Mouse (Mus musculus) midbrain, postnatal 0 days (tissue): ENCODE results near the gene Glra2. TPM values are rescaled to one million over a fixed set of nuclear protein-coding genes. Genes with fewer than 3 reads are reported as not detected.

Experiments
- ATAC-seq: fragments of 200-750 bp; cut with Nextera tagmentation; 2 replicates; pipeline ENCODE4 v1.8.0; 2017; ENCODE audit warnings: moderate number of reproducible peaks, mild to moderate bottlenecking, moderate TSS enrichment, moderate library complexity; ENCODE audit not compliant: low FRiP score
- DNase-seq: peaks from one replicate; pipeline ENCODE4 v3.0.0-alpha.2; 2015; ENCODE audit warnings: low spot score
- H3K27ac ChIP-seq: fragments of 300-500 bp; sonication (generic); 2 replicates; pipeline ENCODE4 v1.5.1; 2014; ENCODE audit warnings: low read depth, mild to moderate bottlenecking, low read length, mixed read lengths
- H3K27me3 ChIP-seq: fragments of 300-500 bp; sonication (generic); 2 replicates; pipeline ENCODE4 v1.6.1; 2014; ENCODE audit warnings: low read length, control low read depth, mixed read lengths; ENCODE audit not compliant: insufficient read depth
- H3K36me3 ChIP-seq: fragments of 300-500 bp; sonication (generic); 2 replicates; pipeline ENCODE4 v1.6.1; 2014; ENCODE audit warnings: low read length, control low read depth, mixed read lengths; ENCODE audit not compliant: insufficient read depth
- H3K4me1 ChIP-seq: fragments of 300-500 bp; sonication (generic); 2 replicates; pipeline ENCODE4 v1.6.1; 2014; ENCODE audit warnings: mild to moderate bottlenecking, control low read depth, antibody characterized with exemption, low read length, mixed read lengths; ENCODE audit not compliant: insufficient read depth
- H3K4me2 ChIP-seq: fragments of 300-500 bp; sonication (generic); 2 replicates; pipeline ENCODE4 v1.6.1; 2014; ENCODE audit warnings: low read depth, mild to moderate bottlenecking, low read length, mixed read lengths; ENCODE audit not compliant: poor library complexity, severe bottlenecking
- H3K4me3 ChIP-seq: fragments of 300-500 bp; sonication (generic); 2 replicates; pipeline ENCODE4 v1.5.1; 2014; ENCODE audit warnings: low read depth, mild to moderate bottlenecking, low read length, moderate library complexity
- H3K9ac ChIP-seq: fragments of 300-500 bp; sonication (generic); replicated peaks from 2 replicates; pipeline ENCODE4 v1.6.1; 2014; ENCODE audit warnings: mild to moderate bottlenecking, low read length, moderate library complexity, mixed read lengths; ENCODE audit not compliant: poor library complexity, severe bottlenecking
- H3K9me3 ChIP-seq: fragments of 300-500 bp; sonication (generic); 2 replicates; pipeline ENCODE4 v1.6.1; 2016; ENCODE audit warnings: low read length, control low read depth
- CTCF ChIP-seq: IDR thresholded peaks from 2 replicates; pipeline ENCODE4 v1.5.1; 2016; ENCODE audit warnings: antibody characterized with exemption, mild to moderate bottlenecking
- WGBS: fragments of 180-500 bp; shearing (Covaris S2); extraction: QIAGEN DNeasy Blood & Tissue Kit; methylation state at CpG from one replicate; pipeline ENCODE4 v1.1.7; 2014; 5-methylcytosine and 5-hydroxymethylcytosine counted together
- polyA plus RNA-seq: library from polyadenylated mRNA; unstranded; fragments of >200 nt; fragmentation: Nextera tagmentation; extraction: Ambion mirVana; gene quantifications from 2 replicates; pipeline ENCODE4 v1.2.1, GENCODE M21; 2015
- total RNA-seq: library from RNA; depleted of rRNA; stranded (reverse); fragments of >200 nt; gene quantifications from 2 replicates; pipeline ENCODE4 v1.2.3, GENCODE M21; 2014

The Glra2 gene
- total and polyA plus RNA-seq, 2 experiments from 2014 or later: 56.5 to 93.0 TPM

DNA sequence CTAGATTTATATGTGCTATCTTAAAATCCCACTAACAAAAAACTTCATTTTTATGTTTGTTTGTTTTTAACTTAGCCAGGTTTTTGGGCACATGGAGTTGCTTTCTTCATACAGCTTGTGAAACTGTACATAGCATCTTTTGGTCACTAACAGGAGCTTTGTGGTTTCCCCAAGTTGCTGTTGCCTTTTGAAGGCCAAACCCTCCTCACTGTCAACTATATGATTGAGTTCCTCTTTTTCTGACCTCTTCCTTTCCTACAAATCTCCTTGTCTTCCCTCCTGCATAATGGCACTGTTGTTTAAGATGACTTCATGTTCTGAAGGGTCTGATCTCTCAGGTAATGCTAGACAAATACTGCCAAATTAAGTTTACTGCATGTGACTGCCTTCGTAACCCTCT is 170.6 kb downstream of the Glra2 start:
- Histone ChIP-seq H3K4me3 (no peak overlapping the region), H3K9me3 (no peaks in the 10 kb centered on the region), H3K36me3 (no peaks in the 10 kb centered on the region), H3K4me2 (no peak overlapping the region), H3K27ac (no peak overlapping the region), H3K27me3 (no peaks in the 10 kb centered on the region), H3K9ac (no peak overlapping the region), H3K4me1 (no peaks in the 10 kb centered on the region)
- 96% methylated on average over 1 of the region's 1 CpGs for WGBS
- no peak for ATAC-seq
- TF ChIP-seq CTCF: no peak
- no peak for DNase-seq

DNA sequence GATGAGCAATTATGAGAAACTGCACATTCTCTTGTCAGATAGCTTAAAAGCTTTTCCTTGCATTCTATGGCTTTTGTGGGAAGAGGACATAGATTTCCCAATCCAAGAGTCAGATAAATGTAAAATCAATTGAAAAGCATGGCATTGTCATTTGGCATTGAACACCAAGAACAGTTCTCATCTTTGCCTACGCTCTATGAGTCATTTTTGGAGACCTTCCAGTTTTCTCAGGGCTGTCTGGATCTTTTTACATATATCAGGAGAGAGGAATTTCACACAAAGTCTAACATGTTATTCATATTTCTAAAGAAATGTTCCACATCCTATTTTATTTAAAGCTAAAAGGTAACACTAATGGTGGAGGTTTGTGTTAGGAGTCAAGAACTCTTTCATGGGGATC is 223.0 kb downstream of the Glra2 start:
- Histone ChIP-seq H3K4me1 (no peaks in the 10 kb centered on the region), H3K36me3 (no peaks in the 10 kb centered on the region), H3K4me3 (no peak overlapping the region), H3K27ac (no peak overlapping the region), H3K4me2 (no peak overlapping the region), H3K9me3 (no peaks in the 10 kb centered on the region), H3K27me3 (no peaks in the 10 kb centered on the region), H3K9ac (no peak overlapping the region)
- DNase-seq: no peak
- no peak for ATAC-seq
- TF ChIP-seq CTCF: no peak
- 82% methylated on average over 1 of the region's 1 CpGs for WGBS
